ENCODE assay signal across 10 mouse cellular contexts in genomic region chr11:70651391-70651790, GRCm38 (mm10). TPM values are rescaled to one million over a fixed set of nuclear protein-coding genes. Genes with fewer than 3 reads are reported as not detected.
DNase-seq lines count a peak whose midpoint lies in the region; ATAC-seq and TF ChIP-seq lines count a peak whose summit lies in the region.
"Had no signal": no experiment of that assay in that cellular context is flagged by ENCODE, and none has a peak within 500 bp of the region (broad histone marks: within the 10 kb centered on the region; RNA-seq: fewer than 3 reads in every experiment).

No protein-coding gene starts in this region.

- TF ChIP-seq EP300 in stomach, postnatal 0 days (optimal IDR thresholded peaks at IDR 0.05): no peak

- H3K27me3 ChIP-seq in forebrain, embryonic 10.5 days (ENCODE audit: poor library complexity, severe bottlenecking): no peaks in the 10 kb centered on the region
- no peaks in the 10 kb centered on the region for H3K27me3 ChIP-seq in forebrain, embryonic 15.5 days
- H3K27me3 ChIP-seq in limb, embryonic 10.5 days (ENCODE audit: low read depth, poor library complexity, severe bottlenecking): no peaks in the 10 kb centered on the region
- H3K27me3 ChIP-seq in stomach, postnatal 0 days (ENCODE audit: control insufficient read depth, insufficient read depth, low read length): no peaks in the 10 kb centered on the region
- H3K27me3 ChIP-seq in midbrain, embryonic 15.5 days (replicated peaks): no peaks in the 10 kb centered on the region
- H3K27me3 ChIP-seq: Patski had no signal

- 87% methylated on average over 2 of the region's 2 CpGs for WGBS in forebrain, embryonic 10.5 days
- 82% methylated on average over 2 of the region's 2 CpGs for WGBS in forebrain, embryonic 15.5 days
- WGBS in limb, embryonic 10.5 days: 81% methylated on average over 2 of the region's 2 CpGs
- WGBS in stomach, postnatal 0 days: 22% methylated on average over 2 of the region's 2 CpGs
- 81% methylated on average over 2 of the region's 2 CpGs for WGBS in midbrain, embryonic 15.5 days

- no peak for TF ChIP-seq CTCF in stomach, postnatal 0 days (IDR thresholded peaks at IDR 0.05; ENCODE audit: low read depth)

- peaks cover 51% of the 10 kb centered on the region for H3K36me3 ChIP-seq in forebrain, embryonic 10.5 days (replicated peaks)
- H3K36me3 ChIP-seq in forebrain, embryonic 15.5 days: peaks cover 37% of the 10 kb centered on the region
- H3K36me3 ChIP-seq in limb, embryonic 10.5 days: peaks cover 56% of the 10 kb centered on the region
- peaks cover 14% of the 10 kb centered on the region for H3K36me3 ChIP-seq in stomach, postnatal 0 days (ENCODE audit: control insufficient read depth, insufficient read depth, low read length)
- H3K36me3 ChIP-seq in midbrain, embryonic 15.5 days (replicated peaks): peaks cover 31% of the 10 kb centered on the region

- H3K9ac ChIP-seq in forebrain, embryonic 15.5 days (replicated peaks): no peak overlapping the region
- no peak overlapping the region; the same call in 1 of the 2 replicates for H3K9ac ChIP-seq in stomach, postnatal 0 days (ENCODE audit: low read length)
- no peak overlapping the region for H3K9ac ChIP-seq in midbrain, embryonic 15.5 days

- peak overlapping the region; percentile 17; the same call in 1 of the 2 replicates for H3K4me3 ChIP-seq in forebrain, embryonic 10.5 days
- no peak overlapping the region for H3K4me3 ChIP-seq in forebrain, embryonic 15.5 days
- H3K4me3 ChIP-seq in limb, embryonic 10.5 days: peak overlapping the region; percentile 18
- H3K4me3 ChIP-seq in stomach, postnatal 0 days (ENCODE audit: low read depth, low read length): peak overlapping the region; percentile 13; the same call in 1 of the 2 replicates
- H3K4me3 ChIP-seq in midbrain, embryonic 15.5 days: no peak overlapping the region

- no peak overlapping the region for H3K27ac ChIP-seq in forebrain, embryonic 10.5 days
- no peak overlapping the region for H3K27ac ChIP-seq in forebrain, embryonic 15.5 days (replicated peaks)
- H3K27ac ChIP-seq in limb, embryonic 10.5 days: no peak overlapping the region
- peak overlapping the region; percentile 67 for H3K27ac ChIP-seq in stomach, postnatal 0 days (replicated peaks)
- no peak overlapping the region for H3K27ac ChIP-seq in midbrain, embryonic 15.5 days
- H3K27ac ChIP-seq: kidney, postnatal 0 days had no signal

- no peaks in the 10 kb centered on the region for H3K9me3 ChIP-seq in forebrain, embryonic 10.5 days
- no peaks in the 10 kb centered on the region for H3K9me3 ChIP-seq in forebrain, embryonic 15.5 days
- no peaks in the 10 kb centered on the region for H3K9me3 ChIP-seq in limb, embryonic 10.5 days (replicated peaks)
- no peaks in the 10 kb centered on the region for H3K9me3 ChIP-seq in stomach, postnatal 0 days (ENCODE audit: control insufficient read depth, low read length)
- H3K9me3 ChIP-seq in midbrain, embryonic 15.5 days: no peaks in the 10 kb centered on the region

- no peak overlapping the region for H3K4me2 ChIP-seq in forebrain, embryonic 15.5 days (replicated peaks)
- peak overlapping the region; percentile 90 for H3K4me2 ChIP-seq in stomach, postnatal 0 days (replicated peaks; ENCODE audit: low read depth)
- no peak overlapping the region for H3K4me2 ChIP-seq in midbrain, embryonic 15.5 days

- H3K4me1 ChIP-seq in forebrain, embryonic 10.5 days: peaks cover 71% of the 10 kb centered on the region
- H3K4me1 ChIP-seq in forebrain, embryonic 15.5 days: peaks cover 57% of the 10 kb centered on the region
- peaks cover 61% of the 10 kb centered on the region for H3K4me1 ChIP-seq in limb, embryonic 10.5 days
- H3K4me1 ChIP-seq in stomach, postnatal 0 days (replicated peaks; ENCODE audit: control insufficient read depth, insufficient read depth): no peaks in the 10 kb centered on the region; the same call in none of the 2 replicates
- peaks cover 52% of the 10 kb centered on the region for H3K4me1 ChIP-seq in midbrain, embryonic 15.5 days

- no peak for ATAC-seq in forebrain, embryonic 15.5 days (replicated peaks)
- no peak for ATAC-seq in stomach, postnatal 0 days (ENCODE audit: low FRiP score, low TSS enrichment)
- no peak for ATAC-seq in midbrain, embryonic 15.5 days (replicated peaks)
- ATAC-seq: Patski had no signal

- DNase-seq in forebrain, embryonic 10.5 days (ENCODE audit: extremely low spot score, low spot score): no peak
- DNase-seq in thymus, postnatal 4 days: peak; percentile 33
- no peak for DNase-seq in thymus, postnatal 25 days
- DNase-seq in limb, embryonic 10.5 days (ENCODE audit: low spot score): no peak
- peak; percentile 62 for DNase-seq in stomach, postnatal 0 days (ENCODE audit: low spot score)
- no peak for DNase-seq in right cerebral cortex, postnatal 4 days

RNA-seq across cellular contexts. Expression of gene Pfn1, which starts 3.1 kb away (rescaled TPM):
- polyA plus RNA-seq in forebrain, embryonic 10.5 days (2016; fragmentation: Nextera tagmentation; extraction: Ambion mirVana): 1,843 and 1,871 TPM in 2 replicates
- 683 and 724 TPM in 2 replicates for polyA plus RNA-seq in forebrain, embryonic 15.5 days (2015; fragmentation: Nextera tagmentation; extraction: Ambion mirVana)
- polyA plus RNA-seq in limb, embryonic 10.5 days (2016; fragmentation: Nextera tagmentation; extraction: Ambion mirVana): 2,132 and 2,568 TPM in 2 replicates
- 1,446 and 1,550 TPM in 2 replicates for polyA plus RNA-seq in stomach, postnatal 0 days (2015; fragmentation: Nextera tagmentation; extraction: Ambion mirVana)
- 659 and 665 TPM in 2 replicates for polyA plus RNA-seq in midbrain, embryonic 15.5 days (2015; fragmentation: Nextera tagmentation; extraction: Ambion mirVana)

RNA-seq across cellular contexts. Expression of gene Slc25a11, which starts 4.1 kb away (rescaled TPM):
- polyA plus RNA-seq in forebrain, embryonic 10.5 days (2016; fragmentation: Nextera tagmentation; extraction: Ambion mirVana): 138 TPM in 2 replicates
- polyA plus RNA-seq in forebrain, embryonic 15.5 days (2015; fragmentation: Nextera tagmentation; extraction: Ambion mirVana): 167 and 168 TPM in 2 replicates
- 136 and 160 TPM in 2 replicates for polyA plus RNA-seq in limb, embryonic 10.5 days (2016; fragmentation: Nextera tagmentation; extraction: Ambion mirVana)
- polyA plus RNA-seq in stomach, postnatal 0 days (2015; fragmentation: Nextera tagmentation; extraction: Ambion mirVana): 120 and 121 TPM in 2 replicates
- 180 and 181 TPM in 2 replicates for polyA plus RNA-seq in midbrain, embryonic 15.5 days (2015; fragmentation: Nextera tagmentation; extraction: Ambion mirVana)

RNA-seq across cellular contexts. Expression of gene Rnf167, which starts 4.4 kb away (rescaled TPM):
- polyA plus RNA-seq in forebrain, embryonic 10.5 days (2016; fragmentation: Nextera tagmentation; extraction: Ambion mirVana): 71.3 and 79.9 TPM in 2 replicates
- polyA plus RNA-seq in forebrain, embryonic 15.5 days (2015; fragmentation: Nextera tagmentation; extraction: Ambion mirVana): 126 and 130 TPM in 2 replicates
- polyA plus RNA-seq in limb, embryonic 10.5 days (2016; fragmentation: Nextera tagmentation; extraction: Ambion mirVana): 85.0 and 104 TPM in 2 replicates
- polyA plus RNA-seq in stomach, postnatal 0 days (2015; fragmentation: Nextera tagmentation; extraction: Ambion mirVana): 62.8 and 70.5 TPM in 2 replicates
- polyA plus RNA-seq in midbrain, embryonic 15.5 days (2015; fragmentation: Nextera tagmentation; extraction: Ambion mirVana): 114 and 122 TPM in 2 replicates

RNA-seq across cellular contexts. Expression of gene Eno3, which starts 5.6 kb away (rescaled TPM):
- polyA plus RNA-seq in forebrain, embryonic 10.5 days (2016; fragmentation: Nextera tagmentation; extraction: Ambion mirVana): 33.4 and 44.7 TPM in 2 replicates
- 6.3 and 8.4 TPM in 2 replicates for polyA plus RNA-seq in forebrain, embryonic 15.5 days (2015; fragmentation: Nextera tagmentation; extraction: Ambion mirVana)
- polyA plus RNA-seq in limb, embryonic 10.5 days (2016; fragmentation: Nextera tagmentation; extraction: Ambion mirVana): 67.8 and 75.6 TPM in 2 replicates
- polyA plus RNA-seq in stomach, postnatal 0 days (2015; fragmentation: Nextera tagmentation; extraction: Ambion mirVana): 9.6 and 10.8 TPM in 2 replicates
- polyA plus RNA-seq in midbrain, embryonic 15.5 days (2015; fragmentation: Nextera tagmentation; extraction: Ambion mirVana): 8.0 and 8.3 TPM in 2 replicates

RNA-seq across cellular contexts. Expression of gene Gp1ba, which starts 12.5 kb away (rescaled TPM):
- 0.56 and 1.00 TPM in 2 replicates for polyA plus RNA-seq in forebrain, embryonic 10.5 days (2016; fragmentation: Nextera tagmentation; extraction: Ambion mirVana)
- polyA plus RNA-seq in forebrain, embryonic 15.5 days (2015; fragmentation: Nextera tagmentation; extraction: Ambion mirVana): 0.08 and 0.24 TPM in 2 replicates
- 0.18 and 0.75 TPM in 2 replicates for polyA plus RNA-seq in limb, embryonic 10.5 days (2016; fragmentation: Nextera tagmentation; extraction: Ambion mirVana)
- polyA plus RNA-seq in stomach, postnatal 0 days (2015; fragmentation: Nextera tagmentation; extraction: Ambion mirVana): 0.06 and 0.07 TPM in 2 replicates
- polyA plus RNA-seq in midbrain, embryonic 15.5 days (2015; fragmentation: Nextera tagmentation; extraction: Ambion mirVana): 0.11 and 0.14 TPM in 2 replicates

Comparison
In these comparisons a context has a peak if more than half of its experiments do, and no peak if none do; other contexts are left out.
1. DNase-seq: peak in thymus, postnatal 4 days (single experiment) and stomach, postnatal 0 days (single experiment); none in forebrain, embryonic 10.5 days (single experiment), thymus, postnatal 25 days (single experiment), limb, embryonic 10.5 days (single experiment) and right cerebral cortex, postnatal 4 days (single experiment).
2. H3K4me3 ChIP-seq: peak in forebrain, embryonic 10.5 days (single experiment), limb, embryonic 10.5 days (single experiment) and stomach, postnatal 0 days (single experiment); none in forebrain, embryonic 15.5 days (single experiment) and midbrain, embryonic 15.5 days (single experiment).